Mouse (Mus musculus) ES-E14 (cell line): Measurements from ENCODE around the gene Anxa6. TPM values are rescaled to one million over a fixed set of nuclear protein-coding genes. Genes with fewer than 3 reads are reported as not detected.

Experiments used
- DNase-seq: peaks from one replicate; pipeline ENCODE4 v3.0.0-alpha.2; 2013; ENCODE audit warnings: low read depth, low spot score
- H3K27ac ChIP-seq: 2 replicates; pipeline ENCODE4 v1.5.1; 2012; ENCODE audit warnings: low read depth, mild to moderate bottlenecking, low read length, moderate library complexity, mixed read lengths; ENCODE audit not compliant: poor library complexity, insufficient read depth, severe bottlenecking
- H3K36me3 ChIP-seq: 2 replicates; pipeline ENCODE4 v1.6.1; 2012; ENCODE audit warnings: mild to moderate bottlenecking, low read length, moderate library complexity, mixed read lengths; ENCODE audit not compliant: control insufficient read depth, poor library complexity, insufficient read depth, severe bottlenecking
- H3K4me1 ChIP-seq, 2 experiments: fragments of 150-350 bp in 1 of 2; sonication (generic) in 1 of 2; 2 replicates each; pipeline ENCODE4 v1.6.1; 2012; ENCODE audit warnings: low read length in 2 of 2, mild to moderate bottlenecking in 1 of 2, mixed read lengths in 1 of 2; ENCODE audit not compliant: control insufficient read depth in 2 of 2, insufficient read depth in 2 of 2, poor library complexity in 1 of 2
- H3K4me3 ChIP-seq, 2 experiments: fragments of 150-350 bp in 1 of 2; sonication (generic) in 1 of 2; 2 replicates each; pipeline ENCODE4 v1.5.1; 2012; ENCODE audit warnings: low read length in 2 of 2, low read depth in 1 of 2, mild to moderate bottlenecking in 1 of 2, mixed read lengths in 1 of 2; ENCODE audit not compliant: insufficient read depth in 1 of 2, poor library complexity in 1 of 2, severe bottlenecking in 1 of 2
- H3K9ac ChIP-seq: 2 replicates; pipeline ENCODE4 v1.6.1; 2012; ENCODE audit warnings: low read depth, mild to moderate bottlenecking, low read length, mixed read lengths; ENCODE audit not compliant: poor library complexity, insufficient read depth, severe bottlenecking
- H3K9me3 ChIP-seq: fragments of 150-350 bp; sonication (generic); 2 replicates; pipeline ENCODE4 v1.6.1; 2012; ENCODE audit warnings: low read depth, mild to moderate bottlenecking, low read length; ENCODE audit not compliant: control insufficient read depth, insufficient read depth
- CHD2 ChIP-seq: IDR thresholded peaks from 2 replicates; pipeline ENCODE4 v1.6.1; 2014; ENCODE audit warnings: mild to moderate bottlenecking, low read depth, low read length, inconsistent platforms
- HCFC1 ChIP-seq: IDR thresholded peaks from 2 replicates; pipeline ENCODE4 v1.6.1; 2012; ENCODE audit warnings: low read length, inconsistent platforms, borderline replicate concordance; ENCODE audit not compliant: insufficient read depth
- MAFK ChIP-seq: IDR thresholded peaks from 2 replicates; pipeline ENCODE4 v1.6.1; 2014; ENCODE audit warnings: mild to moderate bottlenecking, low read depth, low read length, inconsistent platforms; ENCODE audit not compliant: insufficient read depth
- ZC3H11A ChIP-seq: IDR thresholded peaks from 2 replicates; pipeline ENCODE4 v1.6.1; 2012; ENCODE audit warnings: low read depth, mild to moderate bottlenecking, inconsistent platforms, low read length, borderline replicate concordance
- ZNF384 ChIP-seq: IDR thresholded peaks from 2 replicates; pipeline ENCODE4 v1.6.1; 2012; ENCODE audit warnings: low read depth, low read length, inconsistent platforms
- in situ Hi-C, 2 experiments: fragments of 600-800 bp; cut with MboI; formaldehyde crosslinking; loops; one replicate each; pipeline ENCODE4 v1.15.1; 2025; ENCODE audit warnings: low sequenced_read_pairs in 2 of 2, inconsistent platforms in 1 of 2; ENCODE audit not compliant: unreplicated experiment in 2 of 2
- total RNA-seq: library from RNA; depleted of rRNA; stranded (reverse); fragments of 300-350 nt; gene quantifications from 2 replicates; pipeline ENCODE4 v1.2.3, GENCODE M21; 2012

Anxa6 gene
- total RNA-seq, 1 experiment: 125 TPM

- Histone ChIP-seq H3K27ac (no peak overlapping the region), H3K4me3 (no peak overlapping the region), H3K36me3 (peaks cover 16% of the 10 kb centered on the region; the same call in 1 of the 2 replicates)
Measured at GRCm38 (mm10) chr11:55015831-55016241, 17.4 kb downstream of the Anxa6 start.

GRCm38 (mm10) chr11:55015264-55015663 is 18.0 kb downstream of the Anxa6 start:
- peaks cover 17% of the 10 kb centered on the region; the same call in 1 of the 2 replicates for H3K36me3 ChIP-seq
- H3K27ac ChIP-seq: no peak overlapping the region
- in situ Hi-C loops: no loop called here

More at GRCm38 (mm10) chr11:55015831-55016241, 17.4 kb downstream of the Anxa6 start:
- in situ Hi-C loops: no loop called here
- TF ChIP-seq HCFC1: no peak
- TF ChIP-seq CHD2: no peak
- TF ChIP-seq ZC3H11A: no peak
- no peak for TF ChIP-seq ZNF384
- no peak for TF ChIP-seq MAFK
- no peak overlapping the region for H3K9ac ChIP-seq
- no peaks in the 10 kb centered on the region for H3K9me3 ChIP-seq
- H3K4me1 ChIP-seq: no peaks in the 10 kb centered on the region
- no peak for DNase-seq

GRCm38 (mm10) chr11:55013802-55014201 is 19.4 kb downstream of the Anxa6 start:
- Histone ChIP-seq H3K36me3 (peaks cover 21% of the 10 kb centered on the region; the same call in 1 of the 2 replicates), H3K4me3 (no peak overlapping the region), H3K4me1 (no peaks in the 10 kb centered on the region), H3K9me3 (no peaks in the 10 kb centered on the region), H3K27ac (no peak overlapping the region), H3K9ac (no peak overlapping the region)
- DNase-seq: no peak
- in situ Hi-C loops: no loop called here
- no peak for TF ChIP-seq ZC3H11A
- no peak for TF ChIP-seq HCFC1
- no peak for TF ChIP-seq MAFK
- no peak for TF ChIP-seq CHD2
- no peak for TF ChIP-seq ZNF384

More at GRCm38 (mm10) chr11:55015264-55015663, 18.0 kb downstream of the Anxa6 start:
- TF ChIP-seq HCFC1 (no peak), MAFK (no peak), ZNF384 (no peak), ZC3H11A (no peak), CHD2 (no peak)
- H3K9ac ChIP-seq: no peak overlapping the region
- no peaks in the 10 kb centered on the region for H3K4me1 ChIP-seq
- DNase-seq: no peak
- no peaks in the 10 kb centered on the region for H3K9me3 ChIP-seq
- H3K4me3 ChIP-seq: no peak overlapping the region

GRCm38 (mm10) chr11:55012551-55013521 is 20.4 kb downstream of the Anxa6 start:
- Histone ChIP-seq H3K36me3 (peaks cover 27% of the 10 kb centered on the region; the same call in 1 of the 2 replicates), H3K9ac (no peak overlapping the region), H3K4me1 (no peaks in the 10 kb centered on the region), H3K4me3 (no peak overlapping the region), H3K27ac (no peak overlapping the region), H3K9me3 (no peaks in the 10 kb centered on the region)
- TF ChIP-seq MAFK (no peak), ZNF384 (no peak), ZC3H11A (no peak), HCFC1 (no peak)
- in situ Hi-C loops: no loop called here
- DNase-seq: no peak
